Mouse (Mus musculus): ENCODE results near the gene Cmss1.

GRCm38 (mm10) chr16:57319284-57320124 lies 287.2 kb downstream of the Cmss1 start:
- TF ChIP-seq CTCF (IDR thresholded peaks at IDR 0.05; ENCODE audit: borderline replicate concordance, insufficient read depth, low read length), result no peak
- TF ChIP-seq POLR2A (IDR thresholded peaks at IDR 0.05; ENCODE audit: low read depth, low read length), result no peak

Measured in embryonic fibroblast, embryonic 13.5 days (primary cell).